Mouse (Mus musculus) liver, embryonic 16.5 days (tissue): ENCODE data around the gene Fam222b. TPM values are rescaled to one million over a fixed set of nuclear protein-coding genes. Genes with fewer than 3 reads are reported as not detected.

ENCODE experiments used
- microRNA counts: library from miRNA; unstranded; fragments of <30 nt; microRNA quantifications from one replicate; lab custom pipeline; 2016
- microRNA-seq: library from miRNA; unstranded; fragments of <30 nt; microRNA quantifications from one replicate; pipeline ENCODE4, GENCODE M21; 2016
- polyA plus RNA-seq: library from polyadenylated mRNA; unstranded; fragments of >200 nt; fragmentation: Nextera tagmentation; extraction: Ambion mirVana; gene quantifications from 2 replicates; pipeline ENCODE4 v1.2.1, GENCODE M21; 2015

Fam222b gene
- polyA plus RNA-seq, 1 experiment from 2014 or later: 4.9 TPM

MicroRNAs within 50 kb of the gene (microRNA counts, 519-probe panel; counts per million panel counts)
- microRNA mmu-miR-144 (lab: Ali Mortazavi, UCI) (5,055 counts per million, percentile 100 among the panel's probes with 10 or more counts), microRNA mmu-miR-451 (lab: Ali Mortazavi, UCI) (4,387 counts per million, percentile 99 among the panel's probes with 10 or more counts)

Small RNAs within 50 kb of the gene (microRNA-seq; reads per million reads assigned to microRNA genes)
- gene Mir144: 10,039 reads per million, percentile 92 among the genes with 10 or more reads in this experiment
- gene Mir451a: not detected
- not detected for gene Mir451b
- 0.98 reads per million for gene Mir7653

Other genes with a start within 250 kb of the Fam222b start
- 32.7 and 43.8 TPM in 2 replicates for gene Pipox, start 200.6 kb upstream of the Fam222b start, polyA plus RNA-seq
- gene Sez6, start 163.9 kb upstream of the Fam222b start, polyA plus RNA-seq: 0.17 TPM in 1 of 2 replicates, not detected in the other
- gene Phf12, start 111.9 kb upstream of the Fam222b start, polyA plus RNA-seq: 5.3 and 5.7 TPM in 2 replicates
- gene Dhrs13, start 62.4 kb upstream of the Fam222b start, polyA plus RNA-seq: 10.8 and 11.3 TPM in 2 replicates
- gene Flot2, start 56.7 kb upstream of the Fam222b start, polyA plus RNA-seq: 24.5 and 25.1 TPM in 2 replicates
- gene Eral1, start 14.3 kb upstream of the Fam222b start, polyA plus RNA-seq: 12.4 and 12.7 TPM in 2 replicates
- gene Traf4, start 70.9 kb downstream of the Fam222b start, polyA plus RNA-seq: 25.4 and 28.6 TPM in 2 replicates
- 10.2 and 10.4 TPM in 2 replicates for gene Nek8, start 82.0 kb downstream of the Fam222b start, polyA plus RNA-seq
- gene Tlcd1, start 82.1 kb downstream of the Fam222b start, polyA plus RNA-seq: 39.9 and 40.3 TPM in 2 replicates
- 609 and 714 TPM in 2 replicates for gene Rpl23a, start 88.9 kb downstream of the Fam222b start, polyA plus RNA-seq
- 11.8 and 16.2 TPM in 2 replicates for gene Rab34, start 93.8 kb downstream of the Fam222b start, polyA plus RNA-seq
- 0.36 and 0.44 TPM in 2 replicates for gene Proca1, start 98.7 kb downstream of the Fam222b start, polyA plus RNA-seq
- gene Sdf2, start 151.1 kb downstream of the Fam222b start, polyA plus RNA-seq: 30.5 and 31.6 TPM in 2 replicates
- 9.9 and 10.3 TPM in 2 replicates for gene Supt6, start 151.3 kb downstream of the Fam222b start, polyA plus RNA-seq
- gene 2610507B11Rik, start 167.1 kb downstream of the Fam222b start, polyA plus RNA-seq: 23.7 and 24.7 TPM in 2 replicates
- 0.06 and 0.13 TPM in 2 replicates for gene BC030499, start 196.2 kb downstream of the Fam222b start, polyA plus RNA-seq
- 33.0 and 33.7 TPM in 2 replicates for gene Spag5, start 206.9 kb downstream of the Fam222b start, polyA plus RNA-seq
- 15.0 and 19.6 TPM in 2 replicates for gene Aldoc, start 228.3 kb downstream of the Fam222b start, polyA plus RNA-seq
- gene Pigs, start 233.8 kb downstream of the Fam222b start, polyA plus RNA-seq: 31.2 and 36.0 TPM in 2 replicates
- gene Unc119, start 248.8 kb downstream of the Fam222b start, polyA plus RNA-seq: 22.7 and 24.1 TPM in 2 replicates